Mouse (Mus musculus) CH12.LX (cell line): ENCODE measurements around the gene Mfsd4a. TPM values are rescaled to one million over a fixed set of nuclear protein-coding genes. Genes with fewer than 3 reads are reported as not detected.
A peak's percentile ranks its signal among the peaks of the same experiment; 100 is the strongest.

Source experiments
- DNase-seq: peaks from one replicate; pipeline ENCODE4 v3.0.0-alpha.2; 2013; ENCODE audit errors: extremely low read depth
- H3K27ac ChIP-seq: 2 replicates; pipeline ENCODE4 v1.5.1; 2012; ENCODE audit warnings: low read depth, mild to moderate bottlenecking, control low read depth, moderate library complexity; ENCODE audit not compliant: insufficient read depth
- H3K27me3 ChIP-seq: replicated peaks from 2 replicates; pipeline ENCODE3; 2012; ENCODE audit warnings: inconsistent platforms
- H3K36me3 ChIP-seq, 2 experiments: replicated peaks in 1 of 2; 2 replicates each; pipeline versions ENCODE3 to v1.6.1; 2012; ENCODE audit warnings: inconsistent platforms in 1 of 2, low read length in 1 of 2, mild to moderate bottlenecking in 1 of 2, mixed read lengths in 1 of 2, moderate library complexity in 1 of 2; ENCODE audit not compliant: control insufficient read depth in 1 of 2, insufficient read depth in 1 of 2
- H3K4me1 ChIP-seq, 2 experiments: 2 replicates each; pipeline ENCODE4 v1.6.1; 2012; ENCODE audit warnings: inconsistent platforms in 1 of 2, moderate library complexity in 1 of 2; ENCODE audit not compliant: insufficient read depth in 2 of 2, control insufficient read depth in 1 of 2
- H3K4me2 ChIP-seq: 2 replicates; pipeline ENCODE4 v1.6.1; 2012; ENCODE audit warnings: low read depth, mild to moderate bottlenecking, control low read depth; ENCODE audit not compliant: poor library complexity, insufficient read depth, severe bottlenecking
- H3K4me3 ChIP-seq, 3 experiments: fragments of 150-350 bp in 1 of 3; sonication (generic) in 1 of 3; replicated peaks in 1 of 3; 2 replicates each; pipeline versions ENCODE3 to v1.5.1; 2011 to 2012; ENCODE audit warnings: low read depth in 2 of 3, low read length in 2 of 3, mild to moderate bottlenecking in 2 of 3, moderate library complexity in 2 of 3, control low read depth in 1 of 3, improper control_type of control experiment in 1 of 3, inconsistent platforms in 1 of 3, mixed read lengths in 1 of 3; ENCODE audit not compliant: poor library complexity in 1 of 3
- H3K79me2 ChIP-seq: replicated peaks from 2 replicates; pipeline ENCODE4 v1.6.1; 2012; ENCODE audit warnings: mild to moderate bottlenecking, moderate library complexity; ENCODE audit not compliant: control insufficient read depth, poor library complexity, insufficient read depth, severe bottlenecking; ENCODE audit errors: extremely low read depth
- H3K9ac ChIP-seq: 2 replicates; pipeline ENCODE4 v1.6.1; 2012; ENCODE audit warnings: low read depth, mild to moderate bottlenecking, control low read depth, moderate library complexity; ENCODE audit not compliant: insufficient read depth
- H3K9me3 ChIP-seq: replicated peaks from 2 replicates; pipeline ENCODE3; 2012; ENCODE audit warnings: low read length, inconsistent platforms, mixed read lengths
- BHLHE40 ChIP-seq: IDR thresholded peaks from 2 replicates; pipeline ENCODE4 v1.6.1; 2011; ENCODE audit warnings: mild to moderate bottlenecking, low read depth, low read length, improper control_type of control experiment
- CHD1 ChIP-seq: IDR thresholded peaks from 2 replicates; pipeline ENCODE4 v1.6.1; 2012; ENCODE audit warnings: low read depth, low read length, improper control_type of control experiment, inconsistent platforms
- CTCF ChIP-seq, 2 experiments: IDR thresholded peaks in 1 of 2; conservative IDR thresholded peaks in 1 of 2; 2 replicates each; pipeline ENCODE4 v1.5.1; 2011 to 2012; ENCODE audit warnings: low read depth in 2 of 2, low read length in 2 of 2, improper control_type of control experiment in 1 of 2, inconsistent platforms in 1 of 2, mild to moderate bottlenecking in 1 of 2, moderate library complexity in 1 of 2
- ETS1 ChIP-seq: conservative IDR thresholded peaks from 2 replicates; pipeline ENCODE4 v1.6.1; 2012; ENCODE audit warnings: low read depth, mild to moderate bottlenecking, inconsistent platforms, low read length, improper control_type of control experiment, moderate library complexity
- GABPA ChIP-seq: IDR thresholded peaks from 2 replicates; pipeline ENCODE4 v1.6.1; 2012; ENCODE audit warnings: low read depth, low read length, improper control_type of control experiment, inconsistent platforms; ENCODE audit not compliant: insufficient replicate concordance
- JUN ChIP-seq: IDR thresholded peaks from 2 replicates; pipeline ENCODE4 v1.6.1; 2011; ENCODE audit warnings: low read depth, mild to moderate bottlenecking, low read length, improper control_type of control experiment, moderate library complexity; ENCODE audit not compliant: insufficient read depth
- MAFK ChIP-seq: IDR thresholded peaks from 2 replicates; pipeline ENCODE4 v1.6.1; 2011; ENCODE audit warnings: low read length, improper control_type of control experiment; ENCODE audit not compliant: insufficient replicate concordance
- MYC ChIP-seq: IDR thresholded peaks from 2 replicates; pipeline ENCODE4 v1.6.1; 2011; ENCODE audit warnings: low read depth, mild to moderate bottlenecking, improper control_type of control experiment, low read length
- RAD21 ChIP-seq: IDR thresholded peaks from 2 replicates; pipeline ENCODE4 v1.6.1; 2011; ENCODE audit warnings: low read depth, mild to moderate bottlenecking, low read length, improper control_type of control experiment, moderate library complexity
- RCOR1 ChIP-seq: conservative IDR thresholded peaks from 2 replicates; pipeline ENCODE4 v1.6.1; 2012; ENCODE audit warnings: low read depth, mild to moderate bottlenecking, inconsistent platforms, low read length, improper control_type of control experiment
- SMC3 ChIP-seq: IDR thresholded peaks from 2 replicates; pipeline ENCODE4 v1.6.1; 2011; ENCODE audit warnings: low read depth, low read length, improper control_type of control experiment
- TCF12 ChIP-seq: IDR thresholded peaks from 2 replicates; pipeline ENCODE4 v1.6.1; 2014; ENCODE audit warnings: low read depth, mild to moderate bottlenecking, inconsistent platforms, low read length, improper control_type of control experiment
- USF1 ChIP-seq: IDR thresholded peaks from 2 replicates; pipeline ENCODE4 v1.6.1; 2014; ENCODE audit warnings: low read depth, mild to moderate bottlenecking, inconsistent platforms, low read length, improper control_type of control experiment
- USF2 ChIP-seq: conservative IDR thresholded peaks from 2 replicates; pipeline ENCODE4 v1.6.1; 2011; ENCODE audit warnings: low read depth, low read length, improper control_type of control experiment
- ZC3H11A ChIP-seq: IDR thresholded peaks from 2 replicates; pipeline ENCODE4 v1.6.1; 2012; ENCODE audit warnings: low read depth, mild to moderate bottlenecking, inconsistent platforms, low read length, improper control_type of control experiment
- ZMIZ1 ChIP-seq: IDR thresholded peaks from 2 replicates; pipeline ENCODE4 v1.6.1; 2012; ENCODE audit warnings: low read depth, mild to moderate bottlenecking, inconsistent platforms, low read length, improper control_type of control experiment
- ZNF384 ChIP-seq: IDR thresholded peaks from 2 replicates; pipeline ENCODE4 v1.6.1; 2012; ENCODE audit warnings: low read depth, low read length, improper control_type of control experiment, inconsistent platforms
- dilution Hi-C: fragments of 300-500 bp; cut with MboI; formaldehyde crosslinking; loops from 2 replicates; pipeline ENCODE4 v1.14.3; 2020; ENCODE audit warnings: low sequenced_read_pairs; ENCODE audit not compliant: extremely low pct_unique_long_range_greater_than_20kb, extremely low pct_ligation_motif_present
- in situ Hi-C: fragments of 300-500 bp; cut with MboI; formaldehyde crosslinking; loops from 3 replicates; pipeline ENCODE4 v1.14.3; 2019; ENCODE audit warnings: low sequenced_read_pairs, low pct_ligation_motif_present, low pct_unique_long_range_greater_than_20kb, mixed read lengths
- polyA plus RNA-seq: library from polyadenylated mRNA; unstranded; fragments of >175 nt; gene quantifications from 2 replicates; pipeline ENCODE4 v1.2.1, GENCODE M21; 2012; ENCODE audit warnings: low read depth; ENCODE audit not compliant: insufficient read length
- total RNA-seq, 2 experiments: library from RNA; depleted of rRNA; stranded (reverse); fragments of 300-350 nt in 1 of 2; fragments of >200 nt in 1 of 2; gene quantifications; 2 replicates each; pipeline ENCODE4 v1.2.3; 2012 to 2014

Gene Mfsd4a
- total and polyA plus RNA-seq, 3 experiments: 1.4 to 11.8 (median 5.2) TPM

GRCm38 (mm10) chr1:132003111-132003510, 64.8 kb downstream of the Mfsd4a start:
- Histone ChIP-seq H3K79me2 (no peaks in the 10 kb centered on the region), H3K4me1 (peaks cover 18 to 47% of the 10 kb centered on the region in 2 experiments; a peak in 3 of 4 replicates), H3K9me3 (peaks cover 7% of the 10 kb centered on the region), H3K27ac (peak overlapping the region; percentile 32), H3K4me2 (0 out of 2 replicates have a peak overlapping the region, but pooled peaks have one; percentile 26), H3K9ac (no peak overlapping the region), H3K27me3 (no peaks in the 10 kb centered on the region)
- no peak for DNase-seq
- in situ Hi-C loops (no loop called here), dilution Hi-C loops (no loop called here)
- no peak for TF ChIP-seq BHLHE40
- TF ChIP-seq TCF12: no peak
- no peak for TF ChIP-seq USF1
- TF ChIP-seq, all 38 proteins: peak for 0
- no peaks in the 10 kb centered on the region for H3K36me3 ChIP-seq
- H3K4me3 ChIP-seq: no peak overlapping the region

- H3K9ac ChIP-seq: no peak overlapping the region
- peaks cover 18 to 47% of the 10 kb centered on the region in 2 experiments; a peak in 3 of 4 replicates for H3K4me1 ChIP-seq
- no peak overlapping the region for H3K27ac ChIP-seq
- H3K9me3 ChIP-seq: peaks cover 9% of the 10 kb centered on the region
- no peak overlapping the region for H3K4me3 ChIP-seq
- no peaks in the 10 kb centered on the region for H3K79me2 ChIP-seq
- H3K4me2 ChIP-seq: no peak overlapping the region
- DNase-seq: no peak
- dilution Hi-C loops: no loop called here
- no peak for TF ChIP-seq ZMIZ1
- TF ChIP-seq MAFK: 0 out of 2 replicates have a peak, but pooled peaks have one; percentile 20
- in situ Hi-C loops: no loop called here
- no peaks in the 10 kb centered on the region for H3K36me3 ChIP-seq
- no peaks in the 10 kb centered on the region for H3K27me3 ChIP-seq
Observed at GRCm38 (mm10) chr1:132001880-132002330, 66.0 kb downstream of the Mfsd4a start.

GRCm38 (mm10) chr1:132000506-132000905, 67.4 kb downstream of the Mfsd4a start:
- no peak overlapping the region for H3K4me2 ChIP-seq
- H3K9ac ChIP-seq: no peak overlapping the region
- H3K4me1 ChIP-seq: peaks cover 15 to 35% of the 10 kb centered on the region in 2 experiments; a peak in 3 of 4 replicates
- peaks cover 9% of the 10 kb centered on the region for H3K9me3 ChIP-seq
- H3K4me3 ChIP-seq: no peak overlapping the region
- in situ Hi-C loops (no loop called here), dilution Hi-C loops (no loop called here)
- no peaks in the 10 kb centered on the region for H3K36me3 ChIP-seq
- H3K27ac ChIP-seq: no peak overlapping the region
- DNase-seq: no peak
- TF ChIP-seq USF2: no peak
- no peak for TF ChIP-seq JUN
- TF ChIP-seq MYC: peak; percentile 70
- TF ChIP-seq CTCF (conservative IDR thresholded peaks at IDR 0.05 in 1 of 2, IDR thresholded peaks at IDR 0.05 in 1 of 2; ENCODE audit: low read depth in 2 of 2, low read length in 2 of 2): peak in 1 of 2 experiments; percentile 66; a peak in 2 of 4 replicates
- peak; percentile 84 for TF ChIP-seq ZNF384
- TF ChIP-seq CHD1: no peak
- TF ChIP-seq ETS1: no peak
- no peak for TF ChIP-seq RCOR1
- no peak for TF ChIP-seq GABPA
- TF ChIP-seq RAD21: peak; percentile 48
- TF ChIP-seq SMC3: peak; percentile 63
- no peak for TF ChIP-seq ZC3H11A
- TF ChIP-seq, all 38 proteins: peak for 5
- H3K79me2 ChIP-seq: no peaks in the 10 kb centered on the region
- H3K27me3 ChIP-seq: no peaks in the 10 kb centered on the region
